Mouse (Mus musculus): ENCODE measurements at regions not wholly inside any gene's neighbourhood (a gene's known extent, or its start where the extent isn't known, plus 50 kb on each side); places are given as distances from the start of the nearest gene placed in this dataset.

- TF ChIP-seq ZNF384 (IDR thresholded peaks at IDR 0.05; ENCODE audit: low read depth, low read length) = no peak
- no peak for TF ChIP-seq CHD2 (IDR thresholded peaks at IDR 0.05; ENCODE audit: low read depth, low read length)
Observed at GRCm38 (mm10) chr15:97161530-97161929, 85.4 kb upstream of the Pced1b start.

Data from ES-E14 (cell line).